Mouse (Mus musculus) CD8-positive naive resting alpha-beta T cell, adult 2 months (primary cell): ENCODE data around the gene Ankrd26.

Experiments used
- DNase-seq, 2 experiments: peaks; one replicate each; pipeline ENCODE4 v3.0.0; 2022; ENCODE audit warnings: low read depth in 2 of 2, low spot score in 2 of 2

Gene Ankrd26

DNA sequence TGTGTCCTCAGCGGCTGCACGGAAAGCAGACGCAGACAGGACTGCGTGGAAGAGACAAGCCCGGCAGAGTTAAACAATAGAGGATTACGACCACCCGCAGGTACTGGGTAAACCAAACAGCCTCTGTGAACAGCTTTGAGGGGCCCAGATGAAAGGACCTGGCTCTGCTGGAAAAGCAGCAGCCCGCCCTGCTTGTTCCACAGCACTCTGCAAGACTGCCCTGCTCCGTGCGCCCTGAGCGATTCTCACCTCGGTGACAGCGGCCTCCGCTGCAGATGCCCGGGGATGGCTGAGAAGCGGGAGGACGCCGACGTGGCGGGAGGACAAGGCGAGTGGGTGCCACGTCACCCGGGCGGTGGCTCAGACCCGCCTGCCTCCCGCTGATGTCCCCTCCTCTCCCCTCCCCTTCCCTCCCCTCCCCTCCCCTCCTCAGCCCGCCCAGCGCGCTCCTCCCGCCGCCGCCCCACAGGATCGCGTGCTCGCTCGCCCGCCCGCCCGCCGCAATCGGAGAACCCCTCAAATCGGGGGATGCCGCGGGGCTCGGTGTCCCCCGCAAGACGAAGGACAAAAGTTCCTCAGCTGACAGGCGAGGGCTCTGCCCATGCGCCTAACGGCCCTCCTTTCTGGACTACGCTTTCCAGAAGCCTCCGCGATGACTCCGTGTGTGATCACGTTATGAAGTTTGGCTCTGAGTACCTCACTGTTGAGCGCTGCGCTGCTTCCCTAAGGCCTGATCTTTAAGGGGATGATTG, 82.9 kb downstream of the Ankrd26 start, which contains the start of gene Zfp9:
TSS of gene Zfp9 (minus strand) at position 364 of the 752 bp plus-strand sequence.
- no peak for DNase-seq

DNA sequence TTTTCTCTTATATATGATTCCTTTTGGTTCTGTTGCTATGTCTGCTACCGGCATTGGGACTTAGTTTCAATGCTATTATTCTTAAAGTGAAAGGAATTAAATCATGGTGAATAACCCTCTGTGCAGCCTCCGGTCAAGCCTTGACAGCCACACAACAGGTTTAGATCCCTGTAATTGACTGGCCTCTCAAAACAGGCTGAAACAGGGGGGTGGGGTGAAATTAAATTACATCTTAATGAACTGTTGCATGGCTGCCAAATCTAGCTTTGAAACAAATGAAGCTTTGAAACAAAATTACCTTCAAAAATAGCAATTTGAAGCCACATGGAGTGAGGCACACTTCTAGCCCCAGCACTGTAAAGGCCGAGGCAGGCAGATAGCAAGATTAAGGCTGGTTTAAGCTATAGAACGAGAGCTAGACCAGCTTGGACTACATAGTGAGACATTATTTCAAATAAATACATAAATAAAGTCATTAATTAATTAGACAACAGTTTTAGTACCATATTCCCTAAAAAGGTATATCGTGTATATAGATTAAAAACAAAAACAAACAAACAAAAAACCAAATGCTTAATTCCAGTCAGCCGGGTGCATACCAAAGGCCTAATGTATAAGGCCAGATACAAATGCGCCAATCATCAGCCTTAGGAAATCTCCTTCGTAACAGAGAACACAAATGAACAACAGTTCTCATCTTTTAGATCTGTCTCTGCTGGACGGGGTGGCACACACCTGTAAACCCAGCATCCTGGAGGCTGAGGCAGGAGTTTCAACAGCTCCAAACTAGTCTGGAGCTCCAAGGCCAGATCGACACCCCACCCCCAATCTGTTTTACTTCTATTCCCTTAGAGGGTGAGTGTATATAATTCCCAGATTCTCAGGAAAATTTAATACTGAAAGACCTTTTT, 83.9 kb downstream of the Ankrd26 start:
- DNase-seq, result no peak

DNA sequence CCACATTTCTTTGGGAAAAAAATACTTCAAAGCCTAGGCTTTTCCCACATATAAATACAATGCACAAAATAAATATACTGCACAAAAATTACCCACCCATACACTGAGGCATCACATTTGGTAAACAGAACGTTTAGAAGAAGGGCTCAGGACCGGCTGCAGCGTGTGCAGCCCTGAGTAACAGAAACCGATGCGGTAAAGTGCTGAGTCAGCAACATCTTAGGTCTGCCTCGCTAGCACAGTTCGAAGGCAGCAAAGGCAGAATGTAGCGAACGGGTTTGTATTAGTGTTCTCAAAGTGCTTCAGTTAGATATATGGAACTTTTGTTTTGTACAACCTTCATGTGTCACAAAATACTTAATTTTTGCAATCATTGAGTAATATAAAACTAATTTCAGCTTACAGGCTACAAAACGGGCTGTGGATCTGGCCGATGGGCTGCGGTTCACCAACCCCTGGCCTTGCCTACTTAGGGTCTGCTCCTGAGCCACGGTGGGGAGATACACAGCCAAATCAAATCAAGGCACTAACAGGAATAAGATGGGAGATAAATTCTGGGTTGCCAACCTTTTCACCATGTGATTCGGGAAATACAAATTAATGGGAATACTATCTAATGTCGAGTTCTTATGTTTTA, 99.8 kb downstream of the Ankrd26 start:
- DNase-seq, result no peak

DNA sequence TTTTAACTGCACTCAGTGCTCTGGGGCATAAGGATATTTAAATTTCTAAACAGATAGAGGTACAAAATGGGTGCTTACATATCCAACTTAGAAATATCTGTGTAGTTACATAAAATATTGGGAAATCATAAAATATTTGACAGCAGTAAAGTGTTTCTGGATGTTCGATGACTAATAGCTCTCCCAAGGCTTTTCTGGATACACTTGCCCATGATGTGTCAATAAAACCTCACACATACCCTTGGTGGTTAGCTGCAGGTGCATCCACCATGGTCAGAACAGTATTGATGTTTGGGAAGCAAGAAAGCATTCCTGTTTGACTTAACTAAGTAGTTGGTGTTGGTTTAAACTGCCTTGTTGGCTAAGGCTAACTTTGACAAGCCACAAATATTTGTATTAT, 104.3 kb downstream of the Ankrd26 start:
- DNase-seq, result no peak

DNA sequence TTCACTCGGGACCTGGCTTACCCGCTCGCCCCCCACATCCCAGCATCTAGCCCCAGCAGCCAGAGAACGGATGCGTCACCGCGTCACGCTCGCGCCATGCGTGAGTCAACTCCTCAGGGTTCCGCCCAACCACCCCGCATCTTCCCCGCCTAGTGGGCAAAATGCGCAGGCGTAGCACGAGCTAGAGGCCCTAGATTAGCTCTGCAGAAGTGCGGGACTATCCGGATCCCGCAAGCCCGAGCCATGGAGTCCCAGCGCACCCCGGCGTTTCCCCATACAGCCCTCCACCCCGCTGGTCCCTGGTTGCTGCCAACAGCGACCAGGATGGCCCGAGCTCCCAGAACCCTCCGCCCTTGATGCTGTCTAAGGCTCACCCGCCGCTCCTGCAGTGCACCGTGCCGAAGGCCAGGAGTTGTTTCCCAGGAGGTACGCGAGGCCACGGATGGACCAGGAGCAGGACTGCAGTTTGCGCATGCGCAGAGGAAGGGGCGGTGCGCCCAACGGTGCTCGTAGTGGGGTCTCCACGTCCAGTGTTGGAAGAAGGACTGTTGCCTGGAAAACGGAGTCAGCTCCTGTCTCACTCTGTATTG, 106.9 kb downstream of the Ankrd26 start, which contains the start of gene Zfp248:
TSS of gene Zfp248 (minus strand) at position 487 of the 590 bp plus-strand sequence.
- peak; percentile 68 to 77 for DNase-seq

DNA sequence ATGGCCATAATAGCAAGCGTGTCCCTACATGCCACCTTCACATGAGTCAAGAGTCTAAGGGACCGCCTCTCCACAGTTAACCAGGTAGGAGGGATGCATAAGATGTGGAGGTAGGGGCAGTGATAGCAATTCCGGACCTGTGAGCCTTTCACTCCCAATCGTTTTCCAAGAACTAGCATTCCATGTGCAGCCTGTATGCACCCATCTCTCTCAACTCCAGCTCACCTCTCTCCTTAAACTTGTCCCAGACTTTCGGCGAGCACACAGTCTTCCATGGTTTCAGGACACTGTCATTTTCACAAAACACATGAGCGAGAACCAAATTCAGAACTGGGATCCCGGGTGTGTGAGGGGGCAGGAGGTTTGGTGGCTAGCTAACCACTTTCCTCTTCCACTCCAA, 107.6 kb downstream of the Ankrd26 start:
- DNase-seq, result no peak
